Mouse (Mus musculus) spleen, adult 2 months (tissue): Measurements from ENCODE around the gene Pcyt2. TPM values are rescaled to one million over a fixed set of nuclear protein-coding genes. Genes with fewer than 3 reads are reported as not detected.

Experiments
- DNase-seq, 2 experiments: peaks; one replicate each; pipeline versions ENCODE4 v3.0.0 to v3.0.0-alpha.2; 2012 to 2021; ENCODE audit warnings: low spot score in 2 of 2, low read depth in 1 of 2
- H3K27ac ChIP-seq: fragments of 200-500 bp; 2 replicates; pipeline ENCODE4 v1.5.1; 2012; ENCODE audit warnings: low read length, inconsistent platforms; ENCODE audit not compliant: insufficient read depth
- H3K27me3 ChIP-seq: fragments of 200-500 bp; 2 replicates; pipeline ENCODE4 v1.6.1; 2012; ENCODE audit warnings: mild to moderate bottlenecking, moderate library complexity, low read length, inconsistent platforms; ENCODE audit not compliant: control insufficient read depth, insufficient read depth
- H3K36me3 ChIP-seq: fragments of 200-500 bp; 2 replicates; pipeline ENCODE4 v1.6.1; 2012; ENCODE audit warnings: mild to moderate bottlenecking, low read length, inconsistent platforms; ENCODE audit not compliant: control insufficient read depth, insufficient read depth
- H3K4me1 ChIP-seq: fragments of 200-500 bp; 2 replicates; pipeline ENCODE4 v1.6.1; 2011; ENCODE audit warnings: inconsistent platforms; ENCODE audit not compliant: control insufficient read depth, insufficient read depth, insufficient read length
- H3K4me3 ChIP-seq: fragments of 200-500 bp; 2 replicates; pipeline ENCODE4 v1.5.1; 2011; ENCODE audit warnings: mild to moderate bottlenecking, inconsistent platforms; ENCODE audit not compliant: insufficient read depth, insufficient read length; ENCODE audit errors: extremely low read depth
- CTCF ChIP-seq: fragments of 200-500 bp; IDR thresholded peaks from 2 replicates; pipeline ENCODE4 v1.5.1; 2011; ENCODE audit warnings: mild to moderate bottlenecking, inconsistent platforms; ENCODE audit not compliant: insufficient read depth, insufficient read length, insufficient replicate concordance; ENCODE audit errors: extremely low read depth
- POLR2A ChIP-seq: fragments of 200-500 bp; IDR thresholded peaks from 2 replicates; pipeline ENCODE4 v1.6.1; 2011; ENCODE audit warnings: low read depth, low read length, inconsistent platforms
- WGBS: fragments of 180-500 bp; shearing (Covaris S2); methylation state at CpG from one replicate; pipeline ENCODE4 v1.1.7; 2018; 5-methylcytosine and 5-hydroxymethylcytosine counted together
- polyA plus RNA-seq: library from polyadenylated mRNA; depleted of rRNA; stranded (reverse); fragments of >200 nt; gene quantifications from 2 replicates; pipeline ENCODE4 v1.2.3, GENCODE M21; 2012

The Pcyt2 gene
- polyA plus RNA-seq, 1 experiment, result 139 TPM

GRCm38 (mm10) chr11:120628601-120629340 lies 11.0 kb upstream of the Pcyt2 start:
- peaks cover 53% of the 10 kb centered on the region for H3K4me1 ChIP-seq
- no peak overlapping the region for H3K27ac ChIP-seq
- 79% methylated on average over 23 of the region's 23 CpGs for WGBS
- no peaks in the 10 kb centered on the region for H3K27me3 ChIP-seq
- TF ChIP-seq CTCF (no peak), POLR2A (no peak)
- H3K36me3 ChIP-seq, result 0 out of 2 replicates have a peak, but pooled peaks cover 1% of the 10 kb centered on the region
- DNase-seq, result no peak
- H3K4me3 ChIP-seq, result 0 out of 2 replicates have a peak overlapping the region, but pooled peaks have one; percentile 56

- Histone ChIP-seq H3K4me1 (peaks cover 53% of the 10 kb centered on the region), H3K27me3 (no peaks in the 10 kb centered on the region), H3K36me3 (peaks cover 6% of the 10 kb centered on the region), H3K4me3 (peak overlapping the region; percentile 35; the same call in 1 of the 2 replicates), H3K27ac (peak overlapping the region; percentile 81)
- WGBS, result 16% methylated on average over 22 of the region's 22 CpGs
- TF ChIP-seq CTCF (no peak), POLR2A (no peak)
- DNase-seq, result peak; percentile 70 to 72
These were observed 9.9 kb upstream of the Pcyt2 start for GRCm38 (mm10) chr11:120627468-120628300.

- H3K27ac ChIP-seq, result peak overlapping the region; percentile 81
- no peak for DNase-seq
- 80% methylated on average over 11 of the region's 11 CpGs for WGBS
- H3K36me3 ChIP-seq, result peaks cover 10% of the 10 kb centered on the region
- TF ChIP-seq POLR2A (no peak), CTCF (no peak)
- H3K4me3 ChIP-seq, result no peak overlapping the region
- H3K27me3 ChIP-seq, result no peaks in the 10 kb centered on the region
- peaks cover 48% of the 10 kb centered on the region for H3K4me1 ChIP-seq
These were observed 9.2 kb upstream of the Pcyt2 start for GRCm38 (mm10) chr11:120626785-120627467.

GRCm38 (mm10) chr11:120625152-120625775 lies 7.5 kb upstream of the Pcyt2 start, which contains the start of gene Sirt7:
Gene Sirt7, minus strand, starts transcription at chr11:120625240.
- peaks cover 33% of the 10 kb centered on the region for H3K4me1 ChIP-seq
- no peak for DNase-seq
- H3K36me3 ChIP-seq, result peaks cover 23% of the 10 kb centered on the region
- H3K27me3 ChIP-seq, result no peaks in the 10 kb centered on the region
- H3K27ac ChIP-seq, result peak within 1 kb of the TSS; percentile 75
- H3K4me3 ChIP-seq, result peak within 1 kb of the TSS; percentile 95
- TF ChIP-seq CTCF (no peak), POLR2A (no peak)
- WGBS, result 11% methylated on average over 5 of the region's 5 CpGs

GRCm38 (mm10) chr11:120624680-120625111 lies 7.0 kb upstream of the Pcyt2 start:
- Histone ChIP-seq H3K27ac (peak overlapping the region; percentile 75), H3K27me3 (no peaks in the 10 kb centered on the region), H3K36me3 (peaks cover 29% of the 10 kb centered on the region), H3K4me3 (peak overlapping the region; percentile 95), H3K4me1 (peaks cover 27% of the 10 kb centered on the region)
- WGBS, result under 1% methylated on average over 51 of the region's 53 CpGs
- no peak for TF ChIP-seq CTCF
- TF ChIP-seq POLR2A, result peak; percentile 92
- peak; percentile 59 to 86 for DNase-seq
